Mouse (Mus musculus): ENCODE measurements around the gene Babam2.

GRCm38 (mm10) chr5:31820801-31821200, 123.3 kb downstream of the Babam2 start:
- no peak for TF ChIP-seq POLR2A (IDR thresholded peaks at IDR 0.05; ENCODE audit: insufficient read length, low read depth)
- no peak for TF ChIP-seq USF1 (IDR thresholded peaks at IDR 0.05; ENCODE audit: low read depth)
- no peak for TF ChIP-seq TCF12 (IDR thresholded peaks at IDR 0.05; ENCODE audit: insufficient read depth, poor library complexity, severe bottlenecking)
